Mouse (Mus musculus): ENCODE data around the gene Rftn1.

GRCm38 (mm10) chr17:50020211-50021001, 170.1 kb downstream of the Rftn1 start:
- TF ChIP-seq ZNF384 (IDR thresholded peaks at IDR 0.05; ENCODE audit: low read depth, low read length) (peak; percentile 82), ELF1 (IDR thresholded peaks at IDR 0.05; ENCODE audit: low read depth, low read length) (no peak), CTCF (conservative IDR thresholded peaks at IDR 0.05 in 1 of 2, IDR thresholded peaks at IDR 0.05 in 1 of 2; ENCODE audit: low read depth in 2 of 2, low read length in 2 of 2) (no peak), POLR2A (IDR thresholded peaks at IDR 0.05; ENCODE audit: low read depth, low read length) (peak; percentile 30; the same call in 1 of the 2 replicates), MAX (IDR thresholded peaks at IDR 0.05; ENCODE audit: low read length) (peak; percentile 78), SIN3A (IDR thresholded peaks at IDR 0.05; ENCODE audit: low read length) (no peak), TCF12 (IDR thresholded peaks at IDR 0.05; ENCODE audit: low read depth, low read length) (no peak), ZMIZ1 (IDR thresholded peaks at IDR 0.05; ENCODE audit: low read depth, low read length) (no peak), CHD2 (IDR thresholded peaks at IDR 0.05; ENCODE audit: low read length) (no peak)
